Comparison of ENCODE assay signal across 7 mouse cellular contexts in genomic region chr13:43173262-43173661, GRCm38 (mm10). TPM values are rescaled to one million over a fixed set of nuclear protein-coding genes. Genes with fewer than 3 reads are reported as not detected.
DNase-seq lines count a peak whose midpoint lies in the region; ATAC-seq and TF ChIP-seq lines count a peak whose summit lies in the region.

No protein-coding gene starts in this region.

- no peak overlapping the region for H3K27ac ChIP-seq in left cerebral cortex, adult 2 months

- peak; percentile 60 for ATAC-seq in erythroblast, adult 5-6 weeks (replicated peaks; ENCODE audit: low FRiP score, poor library complexity, severe bottlenecking)
- peak; percentile 64 for ATAC-seq in megakaryocyte progenitor cell, adult 5-6 weeks (replicated peaks; ENCODE audit: poor library complexity)

- H3K4me3 ChIP-seq in left cerebral cortex, adult 2 months = no peak overlapping the region

- DNase-seq in MEL-GATA-1-ER (ENCODE audit: extremely low read depth, low read depth) = peak; percentile 61
- DNase-seq in adrenal gland, postnatal 4 days (ENCODE audit: low spot score in 2 of 2) = peak; percentile 29 to 53
- DNase-seq in heart, postnatal 25 days (ENCODE audit: low spot score) = peak; percentile 29
- DNase-seq in left cerebral cortex, adult 2 months (ENCODE audit: extremely low spot score in 1 of 2, low spot score in 2 of 2) = peak; percentile 77 to 83
- peak; percentile 55 to 76 for DNase-seq in spleen, adult 18-20 months

- intact Hi-C loops in heart, postnatal 25 days (cut with DNase I) = loop anchor here (10.0 kb wide), 1 partner anchor 562 kb away; no protein-coding TSS in a partner anchor
- intact Hi-C loops in left cerebral cortex, adult 2 months (cut with DNase I) = loop anchor here (5.0 kb wide), 2 partner anchors 384 to 564 kb away; no protein-coding TSS in a partner anchor

- peak; percentile 95 for TF ChIP-seq CTCF in left cerebral cortex, adult 2 months (IDR thresholded peaks at IDR 0.05)

RNA-seq across cellular contexts. Expression of gene Tbc1d7, which starts 2.0 kb away (rescaled TPM):
- total RNA-seq in adrenal gland, postnatal 4 days (2021) = 10 to 100 TPM; 27.0 to 29.9 TPM
- 6.5 and 10.0 TPM in 2 replicates for total RNA-seq in erythroblast, adult 5-6 weeks (2015; ENCODE audit: low replicate concordance)
- total RNA-seq in erythroblast, adult 5-6 weeks (2017; ENCODE audit: low replicate concordance) = 4.7 and 6.7 TPM in 2 replicates
- 10 to 100 TPM; 35.9 to 43.0 TPM for total RNA-seq in heart, postnatal 25 days (2021)
- 10 to 100 TPM; 23.4 to 29.0 TPM for total RNA-seq in left cerebral cortex, adult 2 months (2021)
- 22.8 and 28.9 TPM in 2 replicates for total RNA-seq in megakaryocyte progenitor cell, adult 5-6 weeks (2015)
- total RNA-seq in megakaryocyte progenitor cell, adult 5-6 weeks (2017) = 6.5 and 6.6 TPM in 2 replicates

Comparison
In these comparisons a context has a peak if more than half of its experiments do, and no peak if none do; other contexts are left out.
1. DNase-seq: peak in every context shown above with its lines; median percentile 80 in left cerebral cortex, adult 2 months; 66 in spleen, adult 18-20 months; 61 in MEL-GATA-1-ER; 41 in adrenal gland, postnatal 4 days; 29 in heart, postnatal 25 days.